Mouse (Mus musculus) ES-CJ7 (cell line): Measurements from ENCODE around the gene Tkt.

Source experiments
- DNase-seq: peaks from one replicate; pipeline ENCODE4 v3.0.0; 2011; ENCODE audit warnings: low read depth, low spot score

Tkt gene

GRCm38 (mm10) chr14:30584497-30585251, 36.5 kb downstream of the Tkt start:
- peak; percentile 79 for DNase-seq

- no peak for DNase-seq
Observed at GRCm38 (mm10) chr14:30585323-30585722, 37.2 kb downstream of the Tkt start.

- DNase-seq = no peak
Observed at GRCm38 (mm10) chr14:30586780-30587461, 38.8 kb downstream of the Tkt start.

- no peak for DNase-seq
Observed at GRCm38 (mm10) chr14:30590041-30590645, 42.0 kb downstream of the Tkt start.

GRCm38 (mm10) chr14:30590918-30591317, 42.8 kb downstream of the Tkt start:
- DNase-seq = no peak

- DNase-seq = peak; percentile 62
Observed at GRCm38 (mm10) chr14:30591417-30591816, 43.3 kb downstream of the Tkt start.

- no peak for DNase-seq
Observed at GRCm38 (mm10) chr14:30593279-30594091, 45.3 kb downstream of the Tkt start.

- DNase-seq = no peak
Observed at GRCm38 (mm10) chr14:30594092-30594695, 46.0 kb downstream of the Tkt start.

GRCm38 (mm10) chr14:30595576-30596313, 47.6 kb downstream of the Tkt start:
- DNase-seq = no peak

GRCm38 (mm10) chr14:30596407-30596806, 48.2 kb downstream of the Tkt start:
- DNase-seq = no peak

GRCm38 (mm10) chr14:30597142-30597541, 49.0 kb downstream of the Tkt start:
- no peak for DNase-seq

- DNase-seq = peak; percentile 79
Observed at GRCm38 (mm10) chr14:30606817-30607216, 58.7 kb downstream of the Tkt start.

GRCm38 (mm10) chr14:30607696-30608095, 59.5 kb downstream of the Tkt start:
- no peak for DNase-seq

GRCm38 (mm10) chr14:30608176-30608575, 60.0 kb downstream of the Tkt start:
- DNase-seq = no peak

- DNase-seq = no peak
Observed at GRCm38 (mm10) chr14:30609499-30609898, 61.3 kb downstream of the Tkt start.

- no peak for DNase-seq
Observed at GRCm38 (mm10) chr14:30610304-30610703, 62.1 kb downstream of the Tkt start.

GRCm38 (mm10) chr14:30610940-30611339, 62.8 kb downstream of the Tkt start:
- no peak for DNase-seq

- DNase-seq = peak; percentile 79
Observed at GRCm38 (mm10) chr14:30612523-30612922, 64.4 kb downstream of the Tkt start.

- no peak for DNase-seq
Observed at GRCm38 (mm10) chr14:30612962-30613715, 65.0 kb downstream of the Tkt start.

- no peak for DNase-seq
Observed at GRCm38 (mm10) chr14:30616751-30617150, 68.6 kb downstream of the Tkt start.
